Mouse (Mus musculus): Measurements from ENCODE around the gene Xbp1.
"Not testable (repeated sequence)": the region's sequence is repeated elsewhere in the genome, so short reads cannot be mapped to it uniquely, and the experiment has no call there.

The Xbp1 gene

DNA sequence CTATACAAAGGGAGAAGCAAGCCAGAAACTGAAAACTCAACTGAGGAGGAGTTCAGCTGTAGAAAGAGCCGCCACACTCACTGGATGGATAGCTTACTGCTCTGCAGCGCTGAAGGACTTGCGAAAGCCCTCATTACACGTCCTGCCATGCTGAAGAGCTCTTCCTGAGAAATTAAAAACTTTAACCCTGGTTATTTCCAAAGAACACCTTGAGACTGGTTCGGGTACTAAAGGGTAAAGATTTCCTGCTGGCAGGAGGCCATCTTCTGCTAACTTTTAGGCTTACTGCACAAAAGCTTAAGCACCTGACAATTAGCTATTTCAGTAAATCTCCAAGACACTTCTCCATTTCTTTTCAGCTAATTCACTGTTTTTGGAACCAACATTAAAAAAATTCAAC, 9.7 kb downstream of the Xbp1 start:
- no peak for DNase-seq

DNA sequence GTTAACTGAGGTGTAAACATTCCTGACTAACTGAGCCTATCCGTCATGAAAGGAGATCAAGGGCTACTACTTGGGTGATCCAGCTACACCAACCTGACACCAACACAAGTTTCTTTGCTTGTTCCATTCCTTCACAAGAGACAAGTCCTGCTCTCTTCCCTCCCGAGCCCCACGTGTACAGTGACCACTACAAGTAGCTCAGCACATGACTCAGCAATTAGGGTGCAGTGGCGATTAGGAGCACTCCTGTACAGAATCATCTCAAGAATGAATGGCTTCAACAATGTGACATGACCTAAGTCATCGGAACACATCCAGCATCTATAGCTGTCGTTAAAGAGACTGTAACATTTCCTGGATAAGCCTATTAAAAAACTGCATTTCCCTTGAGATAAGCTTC, 10.3 kb downstream of the Xbp1 start:
- no peak for DNase-seq

DNA sequence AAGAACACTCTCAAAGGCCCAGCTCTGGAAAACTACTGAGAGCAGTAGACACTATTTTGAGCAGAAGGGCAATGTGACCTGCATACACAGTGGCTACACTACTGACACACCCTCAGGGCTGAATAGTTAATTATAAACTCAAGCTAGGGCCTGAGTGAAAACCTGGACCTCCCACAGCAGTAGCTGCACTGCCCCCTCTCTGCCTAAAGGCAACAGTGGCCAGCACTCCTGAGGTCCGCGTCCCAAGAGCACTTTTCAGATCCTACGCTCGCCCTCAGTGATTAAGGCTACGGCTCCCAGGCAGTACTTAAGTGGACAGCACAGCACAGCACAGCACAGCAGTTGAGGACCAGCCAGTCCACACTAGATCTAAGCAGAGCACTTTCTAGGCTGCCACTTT, 12.6 kb downstream of the Xbp1 start:
- no peak for DNase-seq

DNA sequence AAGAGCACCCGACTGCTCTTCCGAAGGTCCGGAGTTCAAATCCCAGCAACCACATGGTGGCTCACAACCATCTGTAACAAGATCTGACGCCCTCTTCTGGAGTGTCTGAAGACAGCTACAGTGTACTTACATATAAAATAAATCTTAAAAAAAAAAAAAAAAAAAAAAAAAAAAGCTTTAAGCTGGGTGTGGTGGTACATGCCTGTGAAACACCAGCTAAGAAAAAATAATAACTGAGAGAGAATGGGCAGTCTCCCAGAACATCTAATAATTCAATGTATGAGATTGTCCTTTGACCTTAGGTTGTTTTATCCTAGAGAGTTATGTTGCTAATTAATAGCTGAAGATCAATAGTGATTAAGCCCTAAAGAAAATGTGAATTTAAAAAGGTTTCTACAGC, 17.0 kb downstream of the Xbp1 start:
- not testable (repeated sequence) for DNase-seq

DNA sequence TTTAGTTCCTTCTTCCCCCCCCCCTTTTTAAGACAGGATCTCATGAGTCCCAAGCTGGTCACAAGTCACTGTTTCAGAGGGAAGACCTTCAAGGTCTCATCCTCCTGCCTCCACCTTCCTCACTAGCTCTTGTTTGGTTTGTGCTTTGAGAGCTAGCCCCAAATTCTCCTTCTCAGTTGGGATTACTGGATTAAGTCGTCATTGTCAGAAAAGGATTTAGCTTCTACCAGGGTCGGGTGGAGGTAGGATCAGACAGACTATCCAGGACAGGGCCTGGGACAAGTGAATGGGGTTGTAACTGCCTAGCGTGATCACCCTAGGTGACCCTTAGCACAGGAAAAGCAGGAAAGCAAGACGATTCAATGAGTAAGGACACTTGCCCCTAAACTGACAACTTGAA, 19.9 kb downstream of the Xbp1 start:
- no peak for DNase-seq

GRCm38 (mm10) chr11:5541230-5541798, 20.9 kb downstream of the Xbp1 start:
- no peak for DNase-seq

GRCm38 (mm10) chr11:5541799-5542481, 21.5 kb downstream of the Xbp1 start, which contains the start of gene Ccdc117:
Gene Ccdc117, minus strand, starts transcription at chr11:5542187.
- DNase-seq: peak; percentile 93 to 95

GRCm38 (mm10) chr11:5542482-5543185, 22.2 kb downstream of the Xbp1 start:
- DNase-seq: no peak

- DNase-seq: no peak
Measured at GRCm38 (mm10) chr11:5543281-5543680, 22.8 kb downstream of the Xbp1 start.

- not testable (repeated sequence) for DNase-seq
Measured at GRCm38 (mm10) chr11:5544709-5545108, 24.2 kb downstream of the Xbp1 start.

DNA sequence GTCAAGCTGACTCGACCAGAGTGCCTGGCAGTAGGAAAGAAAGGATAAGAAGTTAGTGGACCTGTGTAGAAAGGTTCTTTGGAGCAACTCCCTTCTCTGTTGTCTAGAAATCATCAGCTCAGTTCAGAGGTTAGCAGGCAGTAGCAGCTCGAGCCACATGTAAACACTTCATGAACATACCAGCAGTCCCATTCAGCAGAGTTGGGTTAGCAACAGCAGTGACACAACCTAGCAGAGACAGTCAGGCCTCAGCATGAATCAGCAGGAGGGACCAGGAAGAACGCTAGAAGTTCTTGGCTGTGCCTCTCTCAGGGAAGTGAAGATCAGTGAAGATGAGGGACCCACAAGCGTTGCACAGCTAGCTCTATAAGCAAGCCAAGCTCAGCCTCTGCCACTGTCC, 25.0 kb downstream of the Xbp1 start:
- DNase-seq: no peak

DNA sequence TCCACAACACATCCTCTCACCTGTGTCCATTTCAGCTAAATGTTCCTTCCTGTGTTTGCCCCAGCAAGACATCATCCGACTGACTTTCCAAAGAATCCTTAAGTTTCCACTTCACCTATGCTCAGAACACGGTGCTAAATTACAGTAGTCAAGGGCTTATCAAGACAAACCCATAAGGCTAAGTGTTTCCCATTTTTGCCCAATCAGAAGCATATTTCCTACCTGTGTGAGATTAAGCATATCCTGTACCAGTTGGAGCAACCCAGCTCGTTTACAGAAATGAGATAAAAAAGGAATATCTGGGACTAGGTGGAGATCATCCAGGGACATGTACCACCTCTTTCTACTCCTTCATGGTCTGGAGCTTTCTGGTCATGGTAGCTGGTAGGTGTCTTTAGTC, 26.2 kb downstream of the Xbp1 start:
- no peak for DNase-seq

DNA sequence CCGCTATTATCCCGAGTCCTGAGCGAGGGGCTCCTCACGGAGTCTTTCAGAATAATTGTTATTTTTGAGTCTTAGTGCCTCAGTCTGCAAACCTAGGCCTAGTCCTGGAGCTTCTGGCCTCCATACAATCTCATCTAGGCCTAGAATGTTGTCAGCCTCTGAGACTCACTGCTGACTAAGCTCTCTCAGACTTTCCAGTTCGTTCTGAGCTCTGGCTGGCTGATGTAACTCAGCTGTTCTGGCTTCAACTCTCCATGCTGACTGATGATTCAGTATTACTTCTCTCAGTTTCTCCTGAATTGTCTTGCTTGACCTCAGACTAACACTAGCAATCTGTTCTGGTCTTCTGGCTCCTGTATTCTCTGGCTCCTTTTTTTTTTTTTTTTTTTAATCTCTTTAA, 31.0 kb downstream of the Xbp1 start:
- no peak for DNase-seq

DNA sequence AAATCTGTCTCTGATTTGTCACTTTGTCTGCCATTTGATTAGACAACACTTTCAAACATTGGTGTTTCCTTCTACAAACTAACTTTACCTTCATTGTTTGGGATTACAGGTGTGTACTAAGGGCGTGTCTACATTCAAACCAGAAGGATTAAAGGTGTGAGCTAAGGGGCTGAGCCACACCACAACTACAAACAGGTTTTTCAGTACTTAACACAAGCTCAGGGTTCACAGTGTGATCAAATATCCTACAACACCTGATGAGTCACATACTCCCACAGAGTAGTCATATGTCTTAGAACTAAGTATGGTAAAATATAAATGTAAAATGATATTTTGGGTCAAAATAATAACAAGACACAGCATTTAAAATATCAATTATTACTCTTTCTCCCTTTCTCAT, 31.5 kb downstream of the Xbp1 start:
- DNase-seq: no peak

- DNase-seq: no peak
Measured at GRCm38 (mm10) chr11:5560273-5560672, 39.8 kb downstream of the Xbp1 start.

GRCm38 (mm10) chr11:5562625-5563268, 42.3 kb downstream of the Xbp1 start:
- no peak for DNase-seq

- DNase-seq: no peak
Measured at GRCm38 (mm10) chr11:5563898-5564297, 43.4 kb downstream of the Xbp1 start.

- DNase-seq: no peak
Measured at GRCm38 (mm10) chr11:5565596-5565995, 45.1 kb downstream of the Xbp1 start.

GRCm38 (mm10) chr11:5566506-5566905, 46.0 kb downstream of the Xbp1 start:
- DNase-seq: no peak

DNA sequence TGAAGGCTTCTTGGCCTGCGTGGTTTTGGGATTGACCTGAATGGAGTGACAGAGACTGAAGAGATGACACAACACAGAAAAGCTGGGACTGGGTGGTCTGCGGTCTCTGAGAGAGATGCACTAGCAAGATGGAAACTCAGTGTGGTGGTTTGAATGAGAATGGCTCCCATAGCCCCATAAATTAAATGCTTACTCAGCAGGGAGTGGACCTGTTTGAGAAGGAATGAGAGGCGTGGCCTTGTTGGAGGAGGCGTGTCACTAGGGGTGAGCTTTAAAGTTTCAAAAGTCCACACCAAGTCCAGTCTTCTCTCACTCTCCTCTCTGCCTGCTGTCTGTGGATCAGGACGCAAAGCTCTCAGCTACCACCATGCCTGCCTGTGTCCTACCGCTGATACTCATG, 47.2 kb downstream of the Xbp1 start:
- no peak for DNase-seq

GRCm38 (mm10) chr11:5568082-5568481, 47.6 kb downstream of the Xbp1 start:
- no peak for DNase-seq

- DNase-seq: no peak
Measured at GRCm38 (mm10) chr11:5569474-5569873, 49.0 kb downstream of the Xbp1 start, which contains the start of gene Ankrd36. Gene Ankrd36, plus strand, starts transcription at chr11:5569684.

DNA sequence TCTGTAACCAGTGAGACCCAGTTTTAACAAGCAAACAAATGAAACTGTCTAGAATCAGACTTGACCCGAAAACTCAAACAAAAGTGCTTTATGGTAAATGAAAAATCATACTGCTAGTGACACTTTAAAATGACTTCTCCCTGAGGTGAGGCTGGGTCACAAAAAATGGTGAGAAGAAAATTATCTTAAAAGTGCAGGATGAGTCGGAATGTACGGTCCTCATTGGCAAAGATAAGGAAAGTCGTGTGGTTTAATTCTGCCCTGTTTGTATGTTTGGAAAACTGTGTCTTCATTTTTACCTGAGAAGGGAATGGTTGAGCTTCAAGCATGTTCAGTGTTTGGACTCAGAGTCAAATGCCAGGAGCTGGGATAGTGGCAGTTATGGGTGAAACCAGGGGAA, 51.4 kb downstream of the Xbp1 start:
- DNase-seq: no peak

DNA sequence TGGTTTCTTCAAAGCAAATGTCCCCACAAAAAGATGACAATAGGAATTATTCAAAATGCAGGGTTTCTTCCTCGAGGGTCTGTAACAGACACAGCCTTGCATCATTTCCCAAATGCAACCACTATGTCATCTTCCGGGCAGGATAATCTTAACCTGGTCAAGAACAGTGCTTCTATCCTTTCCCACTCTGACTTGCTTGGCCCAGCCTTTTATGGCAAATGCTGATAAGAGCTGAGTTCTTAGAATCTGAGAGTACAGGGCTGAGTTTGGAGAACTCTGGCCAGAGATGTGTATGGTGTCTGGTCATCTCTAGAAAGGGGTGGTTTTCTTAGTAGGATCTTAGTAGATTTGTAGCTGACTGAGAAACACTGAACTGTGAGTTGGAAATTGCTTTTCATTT, 53.4 kb downstream of the Xbp1 start:
- DNase-seq: no peak
